Comparison of ENCODE assay signal across 10 mouse cellular contexts in the genomic region with DNA sequence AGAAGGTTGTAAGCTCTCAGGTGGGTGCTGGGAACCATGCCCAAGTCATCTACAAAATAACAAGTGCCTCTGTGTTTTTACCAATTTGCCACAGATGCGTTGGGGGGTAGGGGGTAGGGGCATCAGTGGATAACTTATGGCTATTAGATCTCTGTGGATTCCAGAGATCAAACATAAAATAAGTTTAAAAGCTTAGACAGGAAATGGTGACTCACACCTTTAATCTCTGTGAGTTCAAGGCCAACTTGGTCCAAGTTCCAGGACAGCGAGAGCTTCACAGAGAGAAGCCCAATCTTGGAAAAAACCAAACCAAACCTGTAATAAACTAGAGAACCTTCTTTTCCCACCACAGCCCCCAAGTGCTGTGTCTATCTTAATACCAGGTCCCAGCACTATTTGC.
"Had no signal": no experiment of that assay in that cellular context is flagged by ENCODE, and none has a peak within 500 bp of the region (broad histone marks: within the 10 kb centered on the region; RNA-seq: fewer than 3 reads in every experiment).

No protein-coding gene starts in this region.

- H3K4me3 ChIP-seq: left cerebral cortex, adult 2 months; limb, embryonic 10.5 days; liver, embryonic 15.5 days; midbrain, embryonic 13.5 days had no signal

- H3K9ac ChIP-seq: liver, embryonic 15.5 days; midbrain, embryonic 13.5 days had no signal

- ATAC-seq: lung, postnatal 0 days; midbrain, embryonic 13.5 days had no signal

- H3K9me3 ChIP-seq: limb, embryonic 10.5 days; liver, embryonic 15.5 days; midbrain, embryonic 13.5 days had no signal

- H3K4me1 ChIP-seq: liver, embryonic 15.5 days had no signal

- H3K36me3 ChIP-seq: limb, embryonic 10.5 days; liver, embryonic 15.5 days; midbrain, embryonic 13.5 days had no signal

- DNase-seq: lung, adult 2 months; lung, postnatal 36 days; right cerebral cortex, postnatal 14 days; thymus, postnatal 36 days had no signal

- H3K27me3 ChIP-seq: midbrain, embryonic 13.5 days had no signal

- H3K27ac ChIP-seq: left cerebral cortex, adult 2 months; limb, embryonic 10.5 days; liver, embryonic 15.5 days; midbrain, embryonic 13.5 days had no signal

- H3K4me2 ChIP-seq: liver, embryonic 11.5 days; liver, embryonic 15.5 days; midbrain, embryonic 13.5 days had no signal
